Mouse (Mus musculus) c-Kit-positive CD71-positive TER-119-negative erythroid progenitor cells, embryonic 14.5 days (primary cell): ENCODE data around the gene Mapk14.
"Not testable (repeated sequence)": the region's sequence is repeated elsewhere in the genome, so short reads cannot be mapped to it uniquely, and the experiment has no call there.

ENCODE experiments used
- DNase-seq: peaks from one replicate; pipeline ENCODE4 v3.0.0-alpha.2; 2013; ENCODE audit warnings: low read depth

The Mapk14 gene

DNA sequence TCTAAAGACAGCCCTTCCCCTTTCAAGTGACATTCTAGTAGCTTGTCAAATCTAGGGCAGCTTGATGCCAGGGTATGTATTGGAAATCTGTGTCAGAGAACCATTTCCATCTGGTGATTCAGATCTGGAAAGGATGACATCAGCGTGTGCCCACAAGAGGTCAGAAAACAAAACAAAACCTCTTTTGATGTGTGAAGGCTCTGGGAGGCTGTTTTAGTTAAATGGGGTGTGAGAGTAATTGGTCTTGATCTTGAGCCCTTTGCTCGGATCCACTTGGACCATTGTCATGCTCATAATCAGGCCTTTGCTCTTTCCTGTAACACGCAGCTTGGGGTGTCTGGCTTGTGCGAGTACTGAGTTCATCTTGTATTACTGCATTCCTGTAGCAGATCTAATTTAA, 7.1 kb downstream of the Mapk14 start:
- DNase-seq: no peak

DNA sequence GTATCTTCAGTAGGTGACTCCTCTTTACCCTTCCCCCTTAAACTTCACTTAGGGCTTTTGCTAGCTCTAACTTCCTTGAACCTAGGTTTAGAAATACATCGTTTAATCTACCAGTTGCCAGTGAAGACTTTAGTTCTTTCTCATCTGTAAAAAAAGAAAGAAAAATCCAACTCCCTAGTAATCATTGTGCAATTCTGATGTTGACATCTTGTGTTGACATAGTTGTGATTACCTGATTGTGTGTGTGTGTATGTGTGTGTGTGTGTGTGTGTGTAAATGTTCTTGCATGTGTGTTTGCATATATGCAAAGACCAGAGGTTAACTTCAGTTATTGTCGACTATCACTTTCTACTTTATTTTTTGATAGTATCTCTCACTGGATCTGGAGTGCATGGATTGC, 7.5 kb downstream of the Mapk14 start:
- DNase-seq: no peak

DNA sequence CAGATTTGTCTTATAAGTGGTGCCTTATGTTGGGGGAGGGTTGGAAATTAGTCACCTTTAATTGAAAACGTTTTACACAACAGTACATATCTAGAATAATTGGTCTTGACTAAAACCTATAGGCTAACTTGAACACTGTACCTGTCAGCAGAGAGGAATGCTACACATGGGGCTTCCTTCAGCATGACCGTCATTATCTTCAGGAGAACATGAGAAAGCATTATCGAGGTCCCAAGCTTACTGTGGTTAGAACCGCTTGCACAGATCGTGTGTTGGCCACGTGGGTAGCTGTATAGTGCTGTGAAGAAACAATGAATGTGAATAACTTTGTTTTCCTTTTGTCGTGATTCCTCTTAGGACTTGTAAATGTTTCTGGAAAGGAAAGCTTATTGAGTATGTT, 8.7 kb downstream of the Mapk14 start:
- DNase-seq: no peak

DNA sequence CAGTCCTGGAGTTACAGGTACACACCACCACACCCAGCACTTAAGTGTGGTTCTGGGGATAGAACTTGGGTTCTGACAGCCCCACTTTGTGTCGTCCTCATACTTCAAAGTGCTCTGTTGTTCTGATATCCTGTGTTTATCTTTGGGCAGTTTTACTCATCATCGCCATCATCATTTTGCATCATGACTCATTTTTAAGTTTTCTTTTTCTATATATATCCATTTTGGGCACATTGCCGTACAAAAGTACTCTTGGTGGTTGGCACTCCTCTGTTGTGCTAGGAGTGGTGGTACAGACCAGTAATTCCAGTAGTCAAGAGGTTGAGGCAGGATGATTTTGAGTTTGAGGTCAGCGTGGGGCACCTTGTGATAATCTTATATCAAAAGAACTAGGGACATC, 10.0 kb downstream of the Mapk14 start:
- DNase-seq: no peak

DNA sequence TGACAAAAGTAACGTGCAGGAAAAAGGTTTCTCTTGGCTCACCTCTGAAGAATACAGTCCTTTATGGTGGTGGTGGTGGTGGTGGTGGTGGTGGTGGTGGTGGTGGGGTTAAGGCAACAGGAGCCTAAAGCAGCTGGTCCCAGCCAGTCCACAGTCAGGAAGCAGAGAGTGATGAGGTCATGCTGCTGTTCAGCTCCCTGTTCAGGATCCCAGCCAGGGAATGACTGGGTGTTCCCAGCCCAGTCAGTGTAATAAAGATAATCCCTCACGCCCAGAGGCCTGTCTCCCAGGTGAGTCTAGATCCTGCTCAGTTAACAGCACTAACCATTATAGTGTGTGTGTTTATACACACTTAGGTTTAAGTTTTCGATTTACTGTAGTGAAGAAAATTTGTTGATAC, 10.6 kb downstream of the Mapk14 start:
- no peak for DNase-seq

DNA sequence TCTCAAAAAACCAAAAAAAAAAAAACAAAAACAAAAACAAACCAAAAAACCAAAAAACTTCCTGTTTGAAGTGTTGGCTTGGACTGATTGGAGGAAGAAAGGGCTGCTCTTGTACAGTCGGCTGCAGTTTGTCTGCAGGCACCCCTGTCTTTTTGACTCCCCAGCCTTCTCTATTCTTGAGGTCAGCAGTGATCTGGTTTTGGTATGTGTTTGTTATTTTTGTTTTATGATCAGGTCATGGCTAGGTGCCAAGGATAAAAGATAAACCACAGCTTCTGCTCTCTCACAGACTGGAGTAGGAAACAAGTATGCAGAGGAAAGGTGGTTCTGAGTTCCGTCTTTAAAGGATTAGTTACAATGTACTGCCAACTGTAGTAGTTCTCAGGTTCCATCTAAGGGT, 11.5 kb downstream of the Mapk14 start:
- no peak for DNase-seq

DNA sequence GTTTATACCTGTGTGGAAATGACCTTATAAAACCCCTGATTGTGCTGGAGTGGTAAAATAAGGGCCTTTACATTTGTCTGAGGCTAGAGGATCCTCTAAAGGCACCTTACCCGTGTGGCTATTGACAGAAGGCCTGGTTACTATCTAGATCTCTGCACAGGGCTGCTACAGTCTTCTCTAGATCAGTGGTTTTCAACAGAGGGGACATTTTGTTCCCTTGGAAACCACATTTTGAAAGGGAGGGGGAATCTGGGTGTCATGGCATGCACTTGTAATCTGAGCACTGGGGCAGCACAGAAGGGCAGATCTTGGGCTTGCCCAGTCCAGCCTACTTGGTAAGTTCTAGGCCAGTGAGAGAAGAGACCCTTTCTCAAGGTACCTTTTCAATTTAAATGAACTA, 15.6 kb downstream of the Mapk14 start:
- no peak for DNase-seq

DNA sequence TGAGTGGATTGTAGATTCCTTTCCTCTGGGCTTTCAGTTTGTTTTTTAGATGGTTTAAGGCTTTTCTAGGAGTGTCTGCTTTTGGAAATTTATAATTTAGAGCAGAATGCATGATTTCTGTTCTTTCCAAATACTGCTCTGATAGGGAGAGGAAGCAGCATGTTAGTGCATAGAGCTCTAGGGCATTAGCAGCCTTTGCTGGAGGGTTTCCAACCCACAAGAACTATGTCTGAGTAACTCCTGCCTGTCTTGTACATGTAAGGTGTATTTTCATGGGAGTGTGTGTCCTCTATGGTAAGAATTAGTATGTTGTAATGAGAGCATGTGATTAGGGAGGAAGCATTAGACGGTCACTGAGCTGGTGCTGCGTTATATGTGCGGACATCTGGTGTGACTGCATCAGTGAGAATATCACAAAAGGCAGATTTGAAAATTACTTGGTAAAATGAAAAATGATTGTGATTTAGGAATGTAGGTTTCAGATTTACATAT, 16.1 kb downstream of the Mapk14 start:
- no peak for DNase-seq

DNA sequence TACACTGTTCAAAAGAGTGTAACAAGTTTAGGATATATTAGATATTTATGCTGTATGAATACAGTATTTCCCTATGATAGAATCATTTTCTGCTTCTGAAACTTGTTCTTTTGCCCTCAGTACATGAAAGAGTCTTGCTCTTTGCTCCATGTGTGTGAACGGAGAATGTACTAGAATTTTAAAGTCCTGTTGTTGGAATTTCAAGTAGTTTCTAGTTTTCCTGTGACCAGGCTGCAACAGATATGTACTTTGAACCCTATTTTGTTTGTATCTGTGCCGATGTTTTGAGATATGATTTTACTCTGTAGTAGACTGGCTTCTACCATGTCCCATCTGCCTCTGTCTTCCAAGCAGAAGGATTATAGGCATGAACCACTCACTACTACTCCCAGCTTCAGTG, 16.7 kb downstream of the Mapk14 start:
- DNase-seq: no peak

DNA sequence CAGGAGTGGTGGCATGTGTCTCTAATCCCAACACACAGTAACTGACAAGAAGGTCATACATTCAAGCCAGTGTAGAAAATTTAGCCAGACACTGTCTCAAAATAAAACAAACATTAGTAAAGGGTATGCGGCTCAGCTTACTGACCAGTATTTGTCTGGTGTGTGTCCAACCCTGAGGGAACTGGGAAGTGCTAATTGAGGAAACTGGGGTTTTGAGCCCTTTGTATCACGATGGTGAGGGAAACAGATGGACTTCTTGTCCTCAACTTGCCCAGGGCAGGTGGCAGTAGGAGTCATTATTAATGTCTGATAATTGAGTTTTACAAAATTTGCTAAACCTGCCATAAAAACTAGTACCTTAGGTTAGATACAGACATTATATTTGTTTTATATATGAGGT, 17.9 kb downstream of the Mapk14 start:
- DNase-seq: no peak

DNA sequence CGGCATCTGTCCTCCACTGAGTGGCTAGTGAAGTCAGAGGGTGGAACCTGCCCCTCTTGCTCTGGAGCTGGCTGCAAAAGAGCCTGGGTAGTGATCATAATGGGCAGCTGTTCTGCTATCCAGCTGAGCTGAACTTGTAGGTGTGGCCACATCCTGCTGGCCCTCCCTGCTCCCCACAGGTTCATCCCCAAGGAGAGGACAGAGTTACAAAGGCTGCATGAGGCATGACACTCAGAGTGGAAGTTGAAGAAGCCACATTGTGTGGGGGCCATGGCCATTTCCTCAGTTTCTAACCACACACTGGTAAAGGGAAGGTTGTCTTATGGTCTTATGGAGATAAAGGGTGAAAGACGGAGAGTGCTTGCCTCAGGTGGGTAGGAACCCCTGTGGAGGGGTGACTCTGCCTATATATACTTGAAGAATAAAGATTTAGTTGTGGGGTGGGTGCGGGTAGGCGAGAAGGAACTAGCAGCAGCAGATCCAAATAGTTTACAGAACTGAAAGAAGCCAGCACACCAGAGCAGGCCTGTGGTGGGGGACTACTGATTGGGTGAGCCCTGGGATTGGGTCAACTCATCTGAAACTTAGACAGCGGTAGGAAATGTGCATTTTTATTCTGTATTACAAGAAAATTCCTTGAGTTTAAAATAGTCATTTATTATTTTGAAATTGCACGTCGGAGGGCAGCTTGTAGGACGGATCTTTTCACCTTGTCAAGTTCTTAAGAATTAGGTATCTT, 18.6 kb downstream of the Mapk14 start:
- no peak for DNase-seq

DNA sequence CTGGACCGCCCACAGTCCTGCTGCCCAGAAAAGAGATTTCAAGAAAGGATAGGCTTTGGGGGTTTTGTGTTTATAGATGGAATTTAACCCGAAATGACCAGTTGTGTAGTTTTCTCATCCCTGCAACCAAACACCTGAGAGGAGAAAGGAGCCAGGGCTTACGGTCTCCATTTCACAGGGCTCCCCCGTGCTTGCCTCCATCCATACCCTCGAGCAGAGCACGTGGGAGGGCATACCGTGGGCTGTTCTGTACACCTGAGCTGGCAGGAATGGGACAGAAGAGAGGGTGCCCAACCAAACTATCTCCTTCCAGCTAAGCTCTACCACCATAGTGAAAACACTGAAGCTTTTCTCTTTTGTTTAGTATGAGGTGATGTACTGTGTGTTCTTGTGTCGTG, 19.2 kb downstream of the Mapk14 start:
- DNase-seq: no peak

DNA sequence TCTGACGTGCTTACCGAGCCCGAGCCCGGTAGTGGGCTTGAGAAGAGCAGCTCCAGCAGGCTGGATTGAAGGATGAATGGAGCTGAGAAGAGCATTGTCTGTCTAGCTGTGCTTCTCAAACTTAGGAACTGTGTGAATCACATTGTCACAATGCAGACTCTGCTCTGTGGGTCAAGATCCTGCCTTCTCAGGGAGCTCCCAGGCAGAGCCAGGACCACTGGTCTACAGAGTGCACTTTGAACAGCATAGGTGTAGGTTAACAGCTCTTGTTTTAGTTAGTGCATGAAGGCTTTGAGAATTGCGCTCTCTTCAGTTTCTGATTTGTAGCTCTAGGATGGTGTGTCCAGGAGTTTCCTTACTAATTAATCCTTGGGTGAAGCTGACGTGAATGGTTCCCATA, 20.1 kb downstream of the Mapk14 start:
- DNase-seq: no peak

DNA sequence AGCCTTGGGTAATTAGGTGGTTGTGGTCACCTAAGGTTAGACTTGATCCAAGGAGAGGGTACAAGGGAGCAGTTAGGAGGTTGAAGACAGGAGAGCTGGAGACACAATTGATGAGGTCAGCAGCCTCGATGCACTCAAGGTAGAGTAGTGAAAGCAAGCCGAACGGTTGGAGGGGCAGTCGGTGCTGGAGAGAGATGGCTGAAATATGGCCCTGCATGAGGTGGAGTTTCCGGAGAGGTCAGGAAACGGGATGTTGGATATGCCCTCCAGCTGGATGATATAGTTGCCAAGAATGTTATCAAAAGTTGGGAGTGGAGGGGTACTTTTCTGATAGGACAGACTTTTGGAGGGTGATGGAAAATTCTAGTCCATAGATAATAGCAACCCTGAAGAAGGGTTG, 21.2 kb downstream of the Mapk14 start:
- no peak for DNase-seq

DNA sequence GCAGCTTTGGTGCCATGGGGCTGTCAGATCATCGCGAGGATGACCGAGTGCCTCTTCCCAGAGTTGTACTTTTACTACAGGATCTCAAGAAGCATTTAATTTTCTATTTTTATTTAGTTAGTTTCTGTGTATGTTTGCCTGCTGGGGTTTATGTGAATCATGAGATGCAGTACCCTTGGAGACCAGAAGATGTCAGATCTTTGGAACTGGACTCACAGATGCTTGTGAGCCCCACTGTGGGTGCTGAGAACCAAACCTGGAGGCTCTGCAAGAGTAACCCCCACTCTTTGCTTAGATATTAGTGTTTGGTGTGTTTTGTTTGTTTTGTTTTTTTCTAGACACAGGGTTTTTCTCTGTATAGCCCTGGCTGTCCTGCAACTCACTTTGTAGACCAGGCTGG, 22.9 kb downstream of the Mapk14 start:
- no peak for DNase-seq

DNA sequence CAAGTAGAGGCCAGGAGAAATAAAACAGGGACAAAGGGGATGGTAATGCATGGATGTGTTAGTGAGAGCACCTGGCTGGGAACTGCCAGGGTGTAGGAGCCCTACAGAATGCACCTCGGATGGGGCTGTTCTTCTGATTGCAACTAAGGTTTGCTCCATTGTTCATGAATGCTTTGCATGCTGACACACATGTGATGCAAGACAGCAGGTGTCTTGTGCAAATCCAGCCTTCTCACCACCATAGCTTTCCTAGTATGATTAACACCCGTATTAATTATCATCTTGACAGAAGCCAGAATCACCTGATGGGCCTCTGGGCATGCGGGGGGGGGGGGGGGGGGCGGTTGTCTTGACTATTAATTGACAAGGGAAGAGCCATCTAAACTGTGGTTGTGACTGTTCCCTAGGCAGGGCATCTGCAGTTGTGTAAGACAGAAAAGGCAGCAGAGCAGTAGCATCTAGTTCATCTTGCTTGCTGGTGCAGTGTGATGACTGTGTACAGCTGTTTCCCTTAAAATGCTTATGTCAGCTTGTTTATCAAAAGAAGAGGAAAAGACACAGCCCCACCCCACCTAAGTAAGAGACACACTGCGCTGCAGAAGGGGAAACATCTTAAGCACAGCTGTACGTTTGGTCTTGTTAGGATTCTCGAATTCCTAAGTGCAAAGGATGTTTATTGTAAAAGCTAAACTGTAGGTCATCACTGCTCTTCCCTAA, 24.9 kb downstream of the Mapk14 start:
- DNase-seq: no peak

DNA sequence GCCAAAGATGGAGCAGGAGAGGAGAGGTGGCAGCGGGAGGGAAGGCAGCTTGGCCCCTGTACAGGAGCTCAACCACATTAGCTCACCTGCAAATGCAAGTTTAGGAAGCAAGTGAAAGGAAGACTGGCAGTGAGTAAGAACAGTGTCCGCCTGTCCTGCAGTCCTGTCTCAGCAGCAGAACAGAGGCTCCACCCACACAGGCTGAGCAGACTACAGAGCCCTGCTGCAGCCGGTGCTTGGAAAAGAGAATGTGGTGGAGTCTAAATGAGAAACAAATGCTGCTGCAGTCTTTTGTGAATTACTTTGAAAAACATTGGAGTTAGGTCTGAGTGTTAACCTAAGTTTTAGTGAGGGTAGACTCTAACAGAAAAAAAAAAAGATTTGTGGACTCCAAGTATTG, 26.4 kb downstream of the Mapk14 start:
- DNase-seq: no peak

DNA sequence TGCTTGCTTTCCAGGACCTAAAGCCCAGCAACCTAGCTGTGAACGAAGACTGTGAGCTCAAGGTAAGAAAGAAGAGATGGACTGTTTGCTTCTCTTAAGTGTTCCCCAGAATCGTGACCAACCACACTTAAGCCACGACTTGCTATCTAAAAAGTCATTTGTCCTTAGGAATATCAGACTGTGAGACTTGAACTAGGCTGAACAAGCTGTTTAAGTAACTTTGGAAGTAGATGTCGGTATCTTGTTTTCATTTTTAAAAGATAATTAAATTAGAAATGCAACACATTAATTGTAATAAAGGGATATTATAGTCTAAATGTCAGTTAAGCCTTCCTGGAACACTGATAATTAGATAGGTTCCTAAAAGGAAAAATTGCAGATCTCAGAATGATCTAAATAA, 34.7 kb downstream of the Mapk14 start, which contains the start of gene AC170998.1:
AC170998.1 (plus strand) TSS at position 301 of the 400 bp plus-strand sequence.
- DNase-seq: no peak

DNA sequence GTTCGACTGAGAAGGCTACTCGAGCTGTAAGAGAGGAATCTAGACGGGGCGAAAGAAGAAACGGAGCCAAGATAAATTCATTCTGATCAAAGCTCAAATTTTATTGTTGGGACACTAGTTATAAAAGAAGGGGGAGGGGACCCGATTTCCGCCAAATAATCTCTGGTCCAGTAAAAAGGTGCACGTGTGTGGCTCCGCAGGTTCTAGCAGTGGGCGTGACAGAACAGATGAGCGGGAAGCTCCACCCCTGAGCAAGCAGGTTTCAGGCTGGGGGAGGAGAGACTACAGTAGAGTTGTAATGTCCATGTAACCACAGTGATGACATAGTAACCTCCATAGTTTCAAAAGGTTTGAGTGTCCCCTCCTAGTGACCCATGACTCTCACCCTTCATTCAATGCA, 36.4 kb downstream of the Mapk14 start:
- DNase-seq: not testable (repeated sequence)

DNA sequence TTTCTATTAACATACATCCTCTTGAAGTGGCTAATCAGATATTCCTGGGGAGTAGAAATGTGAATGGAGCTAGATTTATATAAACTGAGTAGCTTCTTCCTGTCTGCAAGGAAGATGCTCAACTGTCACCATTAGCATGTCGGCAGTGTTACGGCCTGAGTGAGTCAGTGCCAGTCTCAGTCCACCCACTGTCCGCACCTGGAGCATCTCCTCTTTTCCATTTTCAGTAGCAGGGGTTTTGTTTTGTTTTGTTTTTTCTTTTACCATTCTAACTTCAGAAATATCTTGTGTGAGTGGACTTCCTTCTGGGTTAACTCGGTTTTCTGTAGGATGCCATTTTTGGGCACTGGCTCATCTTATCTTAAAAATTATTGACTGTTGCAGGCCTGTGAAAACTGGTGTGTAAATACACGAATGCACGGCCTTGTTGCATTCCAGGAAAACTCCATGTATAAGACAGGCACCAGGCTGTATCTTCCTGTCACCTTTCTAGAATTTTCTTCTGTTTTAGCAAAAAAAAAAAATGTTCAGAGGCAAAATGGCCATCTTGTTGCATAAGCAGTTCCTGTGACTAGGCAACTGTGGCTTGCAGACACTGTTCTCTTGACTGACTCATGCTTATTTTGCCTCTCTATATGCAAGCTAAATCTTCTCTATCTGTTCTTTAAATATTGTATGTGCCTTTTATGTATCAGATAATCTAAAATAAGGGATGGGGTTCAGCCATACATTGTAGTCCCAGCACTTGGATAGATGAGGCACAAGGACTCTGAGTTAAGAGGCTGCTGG, 44.4 kb downstream of the Mapk14 start:
- DNase-seq: no peak

DNA sequence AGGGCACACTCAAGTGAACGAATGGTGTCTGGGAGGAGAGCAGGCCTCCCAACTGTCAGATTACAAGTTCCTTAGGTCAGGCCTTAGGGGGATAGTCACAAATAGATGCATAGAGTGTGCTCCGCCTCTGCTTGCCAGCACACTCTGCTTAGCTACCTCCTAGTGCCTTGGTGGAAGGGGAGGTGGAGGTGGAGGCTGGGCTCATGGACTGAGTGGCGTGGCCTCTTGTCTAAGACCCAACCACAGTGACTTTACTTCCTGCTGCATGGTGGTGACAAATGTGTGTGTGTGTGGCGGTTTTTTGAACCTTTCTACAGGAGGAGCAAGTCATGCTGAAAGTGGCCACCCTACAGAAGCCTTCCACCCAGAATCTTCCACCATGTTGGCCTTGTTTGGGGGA, 45.4 kb downstream of the Mapk14 start:
- no peak for DNase-seq

DNA sequence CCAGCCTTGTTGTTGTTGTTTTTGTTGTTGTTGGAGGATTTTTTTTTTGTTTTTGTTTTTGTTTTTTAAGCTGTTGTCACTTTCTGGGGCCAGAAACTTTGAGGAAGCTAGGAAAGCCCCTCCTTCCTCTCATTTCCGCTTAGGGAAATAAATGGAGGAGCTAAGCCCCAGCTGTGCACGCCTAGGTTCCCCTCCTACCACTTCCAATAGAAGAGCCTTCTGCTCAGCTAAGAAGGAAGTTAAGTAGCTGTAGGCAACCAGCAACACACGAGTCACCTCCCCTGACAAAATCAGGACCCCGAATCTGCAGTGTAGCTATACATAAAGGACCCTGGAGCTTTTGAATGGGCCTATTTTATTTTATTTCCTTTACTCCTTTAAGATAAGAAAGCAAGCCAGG, 46.8 kb downstream of the Mapk14 start:
- DNase-seq: no peak

DNA sequence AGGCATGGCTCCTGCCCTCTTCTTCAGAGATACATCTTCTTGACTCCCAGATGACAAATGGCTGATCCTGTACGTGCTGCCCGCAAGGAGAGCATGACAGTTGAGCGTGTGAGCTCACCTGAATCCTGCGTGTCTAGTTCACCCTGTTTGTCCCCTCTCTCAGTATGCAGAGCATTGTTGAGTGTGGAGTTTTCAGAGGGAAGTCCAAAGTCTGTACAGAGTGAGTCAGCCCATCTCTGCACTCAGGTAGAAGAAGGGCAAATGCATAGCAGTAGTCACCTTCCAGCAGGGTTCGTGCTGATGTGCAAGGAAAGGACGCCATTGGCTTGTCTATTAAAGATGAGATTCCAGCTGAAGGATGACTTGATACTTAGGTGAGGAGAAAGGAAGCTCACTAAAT, 48.1 kb downstream of the Mapk14 start:
- no peak for DNase-seq
